Mouse (Mus musculus): ENCODE measurements around the gene Gm21860. TPM values are rescaled to one million over a fixed set of nuclear protein-coding genes. Genes with fewer than 3 reads are reported as not detected.
"Not testable (repeated sequence)": the region's sequence is repeated elsewhere in the genome, so short reads cannot be mapped to it uniquely, and the experiment has no call there.

Gene Gm21860
- not detected for total RNA-seq (2021)
- long read RNA-seq, experiment 1 = 0 reads
- long read RNA-seq, experiment 2 = 0 reads

DNA sequence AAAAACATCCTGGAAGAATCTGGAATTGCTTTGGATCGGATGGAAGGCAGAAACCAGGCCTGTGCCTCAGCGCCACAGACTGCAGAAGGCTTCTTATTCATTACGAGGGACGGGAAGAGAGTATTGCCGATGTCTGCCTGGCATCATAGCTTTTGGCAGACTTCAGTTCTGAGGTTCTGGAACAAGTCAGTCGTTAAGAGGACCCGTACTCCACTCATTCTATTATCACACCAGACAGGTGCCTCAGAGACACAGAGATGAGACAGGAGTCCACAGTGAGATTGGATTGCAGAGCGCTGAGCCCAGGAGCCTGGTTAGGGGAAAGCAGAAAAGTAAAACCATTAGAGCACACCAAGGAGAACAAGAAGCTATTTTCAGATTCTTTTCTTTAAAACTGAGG is at the start of gene Gm21860:
Gene Gm21860, minus strand, starts transcription at position 101 of the 400 bp plus-strand sequence.
- not testable (repeated sequence) for DNase-seq

- not testable (repeated sequence) for DNase-seq
These were observed 29.8 kb upstream of the Gm21860 start, which contains the start of gene Gm47283 for GRCm38 (mm10) chrY:90784438-90784837. TSS of gene Gm47283 (plus strand) at chrY:90784738.

DNA sequence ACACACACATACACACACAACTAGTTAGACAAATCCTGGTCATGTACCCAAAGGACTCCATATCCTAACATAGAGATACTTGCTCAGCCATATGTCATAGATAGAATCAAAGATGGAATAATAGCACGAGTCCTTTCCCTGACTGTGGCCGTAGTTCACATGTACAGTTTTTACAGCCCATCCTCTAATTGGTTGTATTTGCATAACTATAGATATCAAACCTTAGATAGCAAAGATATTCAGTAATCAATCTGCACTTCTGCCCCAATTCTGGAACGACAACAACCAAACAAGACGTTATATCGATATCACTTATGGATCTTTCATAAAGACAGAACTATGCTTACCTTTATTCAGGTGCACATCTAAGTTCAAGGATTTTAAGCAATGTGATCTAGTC is 9.4 kb downstream of the Gm21860 start:
- not testable (repeated sequence) for DNase-seq

- DNase-seq = peak; percentile 88
These were observed 10.1 kb downstream of the Gm21860 start for GRCm38 (mm10) chrY:90744381-90744981.

- DNase-seq = no peak
These were observed 10.8 kb downstream of the Gm21860 start for GRCm38 (mm10) chrY:90743811-90744220.

GRCm38 (mm10) chrY:90743053-90743810 is 11.4 kb downstream of the Gm21860 start:
- DNase-seq = peak; percentile 24

GRCm38 (mm10) chrY:90742261-90743052 is 12.2 kb downstream of the Gm21860 start:
- not testable (repeated sequence) for DNase-seq

DNA sequence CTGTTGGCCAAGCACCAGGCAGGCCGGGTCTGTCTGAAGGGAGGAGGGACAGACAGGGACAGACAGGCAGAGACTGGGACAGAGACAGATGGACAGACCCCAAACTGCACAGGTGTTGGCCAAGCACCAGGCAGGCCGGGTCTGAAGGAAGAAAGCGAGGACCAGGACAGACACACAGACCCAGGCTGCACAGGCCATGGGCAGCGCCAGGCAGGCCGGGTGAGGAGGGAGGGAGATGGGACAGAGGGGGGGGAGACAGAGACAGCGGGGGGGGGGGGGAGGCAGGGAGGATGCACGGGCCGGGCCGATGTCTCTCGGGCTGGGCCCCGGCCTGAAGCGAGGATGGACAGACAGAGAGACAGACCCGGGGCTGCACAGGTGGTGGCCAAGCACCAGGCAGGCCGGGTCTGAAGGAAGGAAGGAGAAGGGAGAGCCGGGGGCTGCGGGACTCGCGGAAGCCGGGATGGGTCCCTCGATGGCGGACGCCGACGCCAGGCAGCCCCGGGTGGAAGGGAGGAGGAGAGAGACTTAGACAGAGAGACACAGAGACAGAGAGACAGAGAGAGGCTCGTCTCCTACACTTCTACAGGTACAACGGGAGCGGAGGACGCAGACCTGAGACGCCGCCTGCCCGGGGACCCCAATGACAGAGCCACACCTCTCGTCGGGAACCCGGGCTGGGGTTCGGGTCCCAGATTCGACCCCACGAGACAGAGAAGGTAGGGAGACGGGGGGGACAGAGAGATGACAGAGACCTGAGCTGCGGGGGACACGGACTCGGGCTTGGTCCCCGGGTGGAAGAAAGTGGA is 13.0 kb downstream of the Gm21860 start:
- DNase-seq = peak; percentile 34

- peak; percentile 27 for DNase-seq
These were observed 13.6 kb downstream of the Gm21860 start for GRCm38 (mm10) chrY:90741006-90741405.

DNA sequence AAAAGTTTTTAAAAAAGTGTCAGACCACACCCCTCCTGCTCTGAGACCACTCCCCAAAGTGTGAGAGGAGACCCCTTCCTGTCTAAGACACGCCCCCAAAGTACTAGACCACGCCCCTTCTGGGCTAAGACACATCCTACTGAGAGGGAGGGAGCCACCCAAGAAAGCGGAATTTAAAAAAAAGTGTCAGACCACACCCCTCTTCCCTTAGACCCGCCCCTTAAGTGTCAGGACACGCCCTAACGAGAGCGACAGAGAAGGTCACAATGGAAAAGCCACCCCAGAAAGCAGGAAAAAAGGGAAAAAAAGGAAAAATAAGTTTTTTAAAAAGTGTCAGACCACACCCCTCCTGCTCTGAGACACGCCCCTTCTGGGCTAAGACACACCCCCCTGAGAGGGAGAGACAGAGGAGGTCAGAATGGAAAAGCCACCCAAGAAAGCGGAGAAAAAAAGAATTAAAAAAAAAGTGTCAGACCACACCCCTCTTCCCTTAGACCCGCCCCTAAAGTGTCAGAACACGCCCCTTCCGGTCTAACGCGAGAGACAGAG is 14.5 kb downstream of the Gm21860 start:
- peak; percentile 17 for DNase-seq

GRCm38 (mm10) chrY:90739531-90740012 is 15.0 kb downstream of the Gm21860 start:
- DNase-seq = peak; percentile 29

DNA sequence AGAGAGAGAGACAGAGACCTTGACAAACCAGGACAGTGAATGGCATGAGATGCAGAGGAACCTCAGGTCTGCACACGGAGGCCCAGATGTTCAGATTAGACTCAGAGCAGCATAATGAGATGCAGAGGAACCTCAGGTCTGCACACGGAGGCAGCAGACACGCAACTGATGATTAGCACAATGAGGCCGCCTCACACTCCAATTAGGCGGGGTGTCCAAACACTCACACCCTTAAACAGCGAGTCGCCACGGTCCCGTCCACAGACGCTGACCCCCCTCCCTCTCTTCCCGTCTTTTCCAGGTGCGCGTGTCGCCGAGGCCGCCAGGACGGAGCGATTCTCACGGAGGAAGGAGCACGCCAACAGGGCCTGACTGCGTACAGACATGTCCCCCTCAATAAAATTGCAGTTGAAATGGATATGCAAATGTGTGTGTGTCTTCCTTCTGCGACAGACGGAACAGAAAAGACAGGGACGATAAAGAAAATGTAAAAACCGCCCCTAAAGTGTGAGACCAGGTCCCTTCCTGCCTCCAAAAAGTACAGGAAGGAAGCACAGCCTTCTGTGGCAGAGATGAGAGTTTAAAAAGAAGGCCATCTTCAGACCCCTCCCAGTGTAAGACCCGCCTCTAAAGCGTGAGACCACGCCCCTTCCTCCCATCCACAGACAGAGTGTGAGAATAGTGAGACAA is 15.6 kb downstream of the Gm21860 start:
- peak; percentile 24 for DNase-seq

GRCm38 (mm10) chrY:90738431-90738680 is 16.3 kb downstream of the Gm21860 start:
- DNase-seq = no peak

DNA sequence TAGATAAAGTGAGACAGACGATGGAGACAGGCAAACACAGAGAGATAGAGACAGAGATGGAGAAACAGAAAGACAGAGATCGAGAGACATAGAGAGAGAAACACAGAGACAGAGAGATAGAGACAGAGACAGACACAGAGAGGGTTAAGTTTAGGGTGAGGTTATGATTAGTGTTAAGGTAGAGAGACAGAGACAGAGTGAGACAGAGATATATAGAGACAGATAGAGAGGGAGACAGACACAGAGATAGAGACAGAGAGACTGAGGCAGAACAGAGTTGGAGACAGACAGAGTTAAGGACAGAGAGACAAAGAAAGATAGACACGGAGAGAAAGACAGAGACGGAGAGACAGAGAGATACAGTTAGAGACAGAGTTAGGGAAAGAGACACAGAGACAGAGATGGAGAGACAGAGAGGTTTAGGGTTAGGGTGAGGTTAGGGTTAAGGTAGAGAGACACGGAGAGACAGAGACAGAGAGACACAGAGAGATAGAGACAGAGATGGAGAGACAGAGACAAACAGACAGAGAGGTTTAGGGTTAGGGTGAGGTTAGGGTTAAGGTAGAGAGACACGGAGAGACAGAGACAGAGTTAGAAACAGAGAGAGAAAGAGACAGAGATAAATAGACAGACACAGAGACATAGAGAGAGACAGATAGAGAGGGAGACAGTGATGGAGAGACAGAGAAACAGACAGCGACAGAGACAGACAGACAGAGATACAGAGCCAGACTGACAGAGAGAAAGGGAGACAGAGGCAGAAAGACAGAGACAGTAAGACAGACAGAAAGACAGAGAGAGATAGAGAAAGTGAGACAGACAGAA is 16.8 kb downstream of the Gm21860 start:
- no peak for DNase-seq

- DNase-seq = not testable (repeated sequence)
These were observed 18.2 kb downstream of the Gm21860 start for GRCm38 (mm10) chrY:90736217-90737000.

DNA sequence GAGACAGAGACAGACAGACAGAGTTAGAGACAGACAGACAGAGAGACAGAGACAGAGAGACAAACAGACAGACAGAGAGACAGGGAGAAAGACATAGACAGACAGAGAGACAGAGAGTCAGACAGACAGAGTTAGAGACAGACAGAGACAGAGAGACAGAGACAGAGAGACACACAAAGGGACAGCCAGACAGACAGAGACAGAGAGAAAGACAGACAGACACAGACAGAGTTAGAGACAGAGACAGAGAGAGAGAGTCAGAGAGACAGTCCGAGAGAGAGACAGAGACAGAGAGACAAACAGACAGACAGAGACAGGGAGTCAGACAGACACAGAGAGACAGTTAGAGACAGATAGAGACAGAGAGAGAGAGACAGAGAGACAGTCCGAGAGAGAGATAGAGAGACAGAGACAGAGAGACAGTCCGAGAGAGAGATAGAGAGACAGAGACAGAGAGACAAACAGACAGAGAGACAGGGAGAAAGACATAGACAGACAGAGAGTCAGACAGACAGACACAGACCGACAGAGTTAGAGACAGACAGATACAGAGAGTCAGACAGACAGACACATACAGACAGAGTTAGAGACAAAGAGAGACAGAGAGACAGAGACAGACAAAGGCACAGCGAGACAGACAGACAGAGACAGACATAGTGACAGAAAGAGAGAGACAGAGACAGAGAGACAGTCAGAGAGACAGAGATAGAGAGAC is 19.3 kb downstream of the Gm21860 start:
- not testable (repeated sequence) for DNase-seq

- DNase-seq = peak; percentile 17
These were observed 20.3 kb downstream of the Gm21860 start for GRCm38 (mm10) chrY:90734334-90734696.

GRCm38 (mm10) chrY:90733656-90734333 is 20.8 kb downstream of the Gm21860 start:
- not testable (repeated sequence) for DNase-seq
